Mouse (Mus musculus) small intestine, adult 2 months (tissue): ENCODE data around the gene Ccdc81. TPM values are rescaled to one million over a fixed set of nuclear protein-coding genes. Genes with fewer than 3 reads are reported as not detected.

ENCODE experiments used
- H3K27ac ChIP-seq: fragments of 200-500 bp; 2 replicates; pipeline ENCODE4 v1.5.1; 2012; ENCODE audit warnings: low read depth, low read length, control low read depth, inconsistent platforms; ENCODE audit not compliant: insufficient read depth
- H3K27me3 ChIP-seq: fragments of 200-500 bp; 2 replicates; pipeline ENCODE4 v1.6.1; 2012; ENCODE audit warnings: mild to moderate bottlenecking, moderate library complexity, low read length, inconsistent platforms; ENCODE audit not compliant: control insufficient read depth, insufficient read depth
- H3K36me3 ChIP-seq: fragments of 200-500 bp; 2 replicates; pipeline ENCODE4 v1.6.1; 2012; ENCODE audit warnings: mild to moderate bottlenecking, low read length, control low read depth, inconsistent platforms; ENCODE audit not compliant: control insufficient read depth, insufficient read depth
- H3K4me1 ChIP-seq: fragments of 200-500 bp; 2 replicates; pipeline ENCODE4 v1.6.1; 2012; ENCODE audit warnings: low read length, inconsistent platforms, mixed read lengths; ENCODE audit not compliant: control insufficient read depth, insufficient read depth, insufficient read length
- H3K4me3 ChIP-seq: fragments of 200-500 bp; 2 replicates; pipeline ENCODE4 v1.5.1; 2012; ENCODE audit warnings: low read depth, mild to moderate bottlenecking, control low read depth, inconsistent platforms, low read length, moderate library complexity
- CTCF ChIP-seq: fragments of 200-500 bp; IDR thresholded peaks from 2 replicates; pipeline ENCODE4 v1.5.1; 2012; ENCODE audit warnings: low read depth, mild to moderate bottlenecking, control low read depth, inconsistent platforms, low read length, moderate library complexity, mixed read lengths; ENCODE audit not compliant: insufficient replicate concordance, insufficient read length; ENCODE audit errors: extremely low read depth
- POLR2A ChIP-seq: fragments of 200-500 bp; IDR thresholded peaks from 2 replicates; pipeline ENCODE4 v1.6.1; 2012; ENCODE audit warnings: low read depth, mild to moderate bottlenecking, control low read depth, inconsistent platforms, low read length, moderate library complexity
- WGBS: fragments of 180-500 bp; shearing (Covaris S2); methylation state at CpG from one replicate; pipeline ENCODE4 v1.1.7; 2018; 5-methylcytosine and 5-hydroxymethylcytosine counted together
- polyA plus RNA-seq: library from polyadenylated mRNA; depleted of rRNA; stranded (reverse); fragments of >200 nt; gene quantifications from 2 replicates; pipeline ENCODE4 v1.2.3, GENCODE M21; 2012

Gene Ccdc81
- polyA plus RNA-seq, 1 experiment, result not detected

DNA sequence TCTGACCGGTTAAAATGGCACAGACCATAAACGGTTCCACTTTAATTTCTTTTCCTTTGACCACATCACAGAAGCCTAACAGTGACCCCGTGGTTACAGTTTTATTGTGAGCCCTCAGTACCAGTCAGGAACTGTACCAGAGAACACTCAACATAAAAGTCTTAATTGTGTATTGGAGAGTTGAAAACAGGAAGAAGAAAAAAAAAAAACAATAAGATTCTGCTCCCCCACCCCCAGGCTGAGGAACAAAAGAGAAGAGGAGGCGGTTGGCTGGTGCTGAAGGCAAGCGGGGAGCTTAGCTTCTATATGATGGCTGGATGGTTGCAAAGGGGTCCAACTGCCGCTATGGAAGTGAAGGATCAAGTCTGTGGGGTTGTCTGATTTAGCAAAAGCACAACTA is 60.3 kb downstream of the Ccdc81 start:
- no peak overlapping the region for H3K4me3 ChIP-seq
- no peaks in the 10 kb centered on the region for H3K36me3 ChIP-seq
- TF ChIP-seq CTCF (no peak), POLR2A (no peak)
- WGBS, result 61% methylated on average over 6 of the region's 6 CpGs
- no peak overlapping the region for H3K27ac ChIP-seq
- no peaks in the 10 kb centered on the region for H3K27me3 ChIP-seq
- peaks cover 5% of the 10 kb centered on the region; the same call in 1 of the 2 replicates for H3K4me1 ChIP-seq

GRCm38 (mm10) chr7:89842404-89842715 is 61.1 kb downstream of the Ccdc81 start:
- 90% methylated on average over 5 of the region's 5 CpGs for WGBS
- Histone ChIP-seq H3K36me3 (no peaks in the 10 kb centered on the region), H3K27ac (no peak overlapping the region), H3K4me1 (peaks cover 5% of the 10 kb centered on the region; the same call in 1 of the 2 replicates), H3K4me3 (no peak overlapping the region), H3K27me3 (no peaks in the 10 kb centered on the region)
- TF ChIP-seq CTCF (no peak), POLR2A (no peak)

DNA sequence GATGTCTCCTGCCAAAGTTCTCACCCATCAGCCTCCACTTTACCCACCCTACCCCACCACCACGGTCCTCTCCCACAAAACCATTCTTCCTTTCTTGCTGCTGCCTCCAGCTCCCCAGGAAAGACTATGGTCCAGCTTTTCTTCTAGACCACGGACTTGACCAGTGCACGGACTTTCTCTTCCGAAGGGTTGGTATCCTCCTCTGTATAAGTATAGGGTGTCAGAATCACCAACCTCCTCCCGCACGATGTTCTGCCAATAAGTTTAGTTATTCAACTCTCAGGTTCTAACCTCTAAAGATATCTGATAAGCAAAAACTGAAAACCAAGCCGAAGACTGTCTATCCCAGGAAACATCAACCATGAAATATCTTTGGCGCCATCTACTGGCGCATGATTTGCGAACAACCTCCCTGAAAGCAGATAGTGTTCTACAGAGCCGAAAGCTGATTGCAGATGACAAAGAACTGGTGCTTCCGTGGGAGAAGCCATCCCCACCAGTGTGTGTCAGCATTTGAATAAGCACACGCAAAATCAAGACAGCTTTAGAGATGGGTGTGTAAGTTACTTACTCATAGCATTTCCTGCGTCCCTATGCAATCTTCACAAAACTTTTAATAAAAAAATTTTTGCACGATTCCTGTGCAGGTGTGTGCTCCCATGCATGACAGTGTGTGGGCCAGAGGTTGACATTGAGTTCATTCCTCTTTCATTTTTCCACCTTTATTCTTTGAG is 61.6 kb downstream of the Ccdc81 start:
- Histone ChIP-seq H3K27ac (peak overlapping the region; percentile 3; the same call in 1 of the 2 replicates), H3K27me3 (no peaks in the 10 kb centered on the region), H3K4me1 (peaks cover 5% of the 10 kb centered on the region; the same call in 1 of the 2 replicates), H3K4me3 (no peak overlapping the region), H3K36me3 (no peaks in the 10 kb centered on the region)
- TF ChIP-seq POLR2A (no peak), CTCF (peak; percentile 20; the same call in 1 of the 2 replicates)
- WGBS, result 27% methylated on average over 15 of the region's 15 CpGs

DNA sequence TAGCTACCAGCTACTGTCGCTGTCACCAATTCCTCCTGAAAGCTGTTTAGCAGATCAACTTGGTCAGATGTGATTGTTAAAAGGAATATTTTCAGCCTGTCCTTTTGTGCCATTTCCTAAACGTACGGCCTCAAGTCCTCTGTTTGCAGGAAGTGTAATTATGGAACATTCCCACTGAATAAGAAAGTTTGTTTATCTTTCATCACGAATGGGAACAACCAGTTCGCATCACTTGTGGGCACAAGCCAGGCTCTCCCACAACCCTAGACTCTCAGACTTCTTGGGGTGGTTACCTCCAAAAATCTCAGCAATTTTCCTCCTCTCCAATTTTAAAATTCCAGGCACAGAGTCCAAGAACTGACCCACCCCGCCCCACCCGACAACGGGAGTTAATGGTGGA is 63.7 kb downstream of the Ccdc81 start:
- TF ChIP-seq POLR2A (no peak), CTCF (no peak)
- Histone ChIP-seq H3K27ac (no peak overlapping the region), H3K27me3 (no peaks in the 10 kb centered on the region), H3K4me3 (no peak overlapping the region), H3K36me3 (no peaks in the 10 kb centered on the region), H3K4me1 (peaks cover 5% of the 10 kb centered on the region; the same call in 1 of the 2 replicates)
- 55% methylated on average over 8 of the region's 8 CpGs for WGBS

GRCm38 (mm10) chr7:89837841-89838240 is 65.6 kb downstream of the Ccdc81 start:
- no peaks in the 10 kb centered on the region for H3K36me3 ChIP-seq
- no peaks in the 10 kb centered on the region for H3K27me3 ChIP-seq

GRCm38 (mm10) chr7:89836676-89837075 is 66.8 kb downstream of the Ccdc81 start:
- no peaks in the 10 kb centered on the region for H3K36me3 ChIP-seq
- H3K27ac ChIP-seq, result no peak overlapping the region
- TF ChIP-seq CTCF, result no peak
- no peak for TF ChIP-seq POLR2A
- H3K4me3 ChIP-seq, result no peak overlapping the region
- 95% methylated on average over 7 of the region's 7 CpGs for WGBS
- peaks cover 5% of the 10 kb centered on the region; the same call in 1 of the 2 replicates for H3K4me1 ChIP-seq
- H3K27me3 ChIP-seq, result no peaks in the 10 kb centered on the region

More at GRCm38 (mm10) chr7:89837841-89838240, 65.6 kb downstream of the Ccdc81 start:
- Histone ChIP-seq H3K4me1 (peaks cover 5% of the 10 kb centered on the region; the same call in 1 of the 2 replicates), H3K4me3 (no peak overlapping the region), H3K27ac (no peak overlapping the region)
- WGBS, result 55% methylated on average over 4 of the region's 4 CpGs
- TF ChIP-seq CTCF, result no peak
- TF ChIP-seq POLR2A, result no peak

- WGBS, result 51% methylated on average over 8 of the region's 8 CpGs
- no peak overlapping the region for H3K27ac ChIP-seq
- H3K4me3 ChIP-seq, result no peak overlapping the region
- no peaks in the 10 kb centered on the region for H3K27me3 ChIP-seq
- peaks cover 5% of the 10 kb centered on the region; the same call in 1 of the 2 replicates for H3K4me1 ChIP-seq
- H3K36me3 ChIP-seq, result no peaks in the 10 kb centered on the region
- TF ChIP-seq POLR2A (no peak), CTCF (no peak)
Observed at GRCm38 (mm10) chr7:89835566-89835965, 67.9 kb downstream of the Ccdc81 start.
